Mouse (Mus musculus) brain, embryonic 14.5 days (tissue): ENCODE measurements at regions not wholly inside any gene's neighbourhood (a gene's known extent, or its start where the extent isn't known, plus 50 kb on each side); places are given as distances from the start of the nearest gene placed in this dataset.

Experiments
- CTCF ChIP-seq: fragments of 200-500 bp; IDR thresholded peaks from 2 replicates; pipeline ENCODE4 v1.5.1; 2012; ENCODE audit warnings: inconsistent platforms, mild to moderate bottlenecking, moderate library complexity, borderline replicate concordance; ENCODE audit not compliant: insufficient read depth, insufficient read length; ENCODE audit errors: extremely low read depth
- POLR2A ChIP-seq: fragments of 200-500 bp; IDR thresholded peaks from 2 replicates; pipeline ENCODE4 v1.6.1; 2012; ENCODE audit warnings: mild to moderate bottlenecking, inconsistent platforms, borderline replicate concordance; ENCODE audit not compliant: poor library complexity, insufficient read depth, insufficient read length, severe bottlenecking; ENCODE audit errors: extremely low read depth

DNA sequence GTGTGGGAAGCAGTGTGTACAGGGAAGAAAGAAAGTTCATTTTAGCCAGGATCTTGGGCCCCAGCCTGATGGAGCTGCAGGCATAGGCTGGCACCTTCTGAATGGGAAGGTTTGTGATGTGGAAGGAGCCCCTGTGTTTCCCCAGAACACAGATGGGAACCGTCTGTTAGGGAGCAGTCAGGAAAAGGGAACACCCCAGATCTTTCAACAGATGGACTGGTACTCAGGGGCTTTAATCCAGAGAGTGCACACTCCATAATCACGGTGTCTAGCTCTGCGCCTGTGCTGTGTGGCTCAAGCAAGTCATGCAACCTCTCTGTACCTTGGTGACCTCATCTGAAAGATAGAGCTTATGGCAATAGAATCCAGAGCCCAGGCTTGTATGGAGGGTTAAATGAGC, 109.6 kb downstream of the Efnb1 start:
- TF ChIP-seq CTCF (no peak), POLR2A (no peak)
